Mouse (Mus musculus) testis, adult 2 months (tissue): ENCODE results near the gene E4f1. TPM values are rescaled to one million over a fixed set of nuclear protein-coding genes. Genes with fewer than 3 reads are reported as not detected.

Experiments used
- H3K27ac ChIP-seq: fragments of 200-500 bp; 2 replicates; pipeline ENCODE4 v1.5.1; 2012; ENCODE audit warnings: low read depth, low read length; ENCODE audit not compliant: control insufficient read depth, insufficient read depth
- H3K27me3 ChIP-seq: fragments of 200-500 bp; 2 replicates; pipeline ENCODE4 v1.6.1; 2012; ENCODE audit warnings: mild to moderate bottlenecking, low read length, moderate library complexity; ENCODE audit not compliant: control insufficient read depth, insufficient read depth
- H3K36me3 ChIP-seq: fragments of 200-500 bp; 2 replicates; pipeline ENCODE4 v1.6.1; 2012; ENCODE audit warnings: mild to moderate bottlenecking, low read length; ENCODE audit not compliant: control insufficient read depth, insufficient read depth
- H3K4me1 ChIP-seq: fragments of 200-500 bp; 2 replicates; pipeline ENCODE4 v1.6.1; 2012; ENCODE audit warnings: low read length; ENCODE audit not compliant: control insufficient read depth, insufficient read depth
- H3K4me3 ChIP-seq: fragments of 200-500 bp; 2 replicates; pipeline ENCODE4 v1.5.1; 2012; ENCODE audit warnings: low read depth, mild to moderate bottlenecking, low read length, moderate library complexity, mixed read lengths; ENCODE audit not compliant: control insufficient read depth
- CTCF ChIP-seq: fragments of 200-500 bp; IDR thresholded peaks from 2 replicates; pipeline ENCODE4 v1.5.1; 2012; ENCODE audit warnings: low read depth, mild to moderate bottlenecking, inconsistent platforms, low read length, moderate library complexity; ENCODE audit not compliant: control insufficient read depth, insufficient read depth, insufficient replicate concordance
- POLR2A ChIP-seq: fragments of 200-500 bp; IDR thresholded peaks from 2 replicates; pipeline ENCODE4 v1.6.1; 2012; ENCODE audit warnings: low read depth, mild to moderate bottlenecking, inconsistent platforms, low read length, moderate library complexity; ENCODE audit not compliant: control insufficient read depth
- polyA plus RNA-seq: library from polyadenylated mRNA; depleted of rRNA; stranded (reverse); fragments of >200 nt; gene quantifications from 2 replicates; pipeline ENCODE4 v1.2.3, GENCODE M21; 2012; rRNA removed

E4f1 gene
- polyA plus RNA-seq, 1 experiment = 69.3 TPM

GRCm38 (mm10) chr17:24394456-24394855 is 75.7 kb downstream of the E4f1 start:
- TF ChIP-seq CTCF = no peak
- no peak for TF ChIP-seq POLR2A

More at GRCm38 (mm10) chr17:24394456-24394855, 75.7 kb downstream of the E4f1 start:
- Histone ChIP-seq H3K4me1 (no peaks in the 10 kb centered on the region), H3K36me3 (no peaks in the 10 kb centered on the region), H3K4me3 (no peak overlapping the region), H3K27ac (no peak overlapping the region), H3K27me3 (no peaks in the 10 kb centered on the region)

Other genes with a start within 250 kb of the E4f1 start
- gene Tedc2, start 249.5 kb downstream of the E4f1 start, polyA plus RNA-seq = 4.0 and 4.1 TPM in 2 replicates
- 10.7 and 13.3 TPM in 2 replicates for gene Ccnf, start 218.8 kb downstream of the E4f1 start, polyA plus RNA-seq
- 19.5 and 21.1 TPM in 2 replicates for gene Abca17, start 119.2 kb downstream of the E4f1 start, polyA plus RNA-seq
- 5.1 and 7.9 TPM in 2 replicates for gene Abca3, start 118.4 kb downstream of the E4f1 start, polyA plus RNA-seq
- gene Rnps1, start 55.7 kb downstream of the E4f1 start, polyA plus RNA-seq = 65.0 and 68.5 TPM in 2 replicates
- gene Eci1, start 43.7 kb downstream of the E4f1 start, polyA plus RNA-seq = 8.9 and 9.0 TPM in 2 replicates
- gene Dnase1l2, start 27.2 kb downstream of the E4f1 start, polyA plus RNA-seq = 6.4 and 9.3 TPM in 2 replicates
- 597 and 738 TPM in 2 replicates for gene Pgp, start 79 bp upstream of the E4f1 start, polyA plus RNA-seq
- gene Bricd5, start 3.6 kb upstream of the E4f1 start, polyA plus RNA-seq = 7.5 and 7.9 TPM in 2 replicates
- gene Mlst8, start 8.8 kb upstream of the E4f1 start, polyA plus RNA-seq = 13.9 and 16.5 TPM in 2 replicates
- gene Caskin1, start 18.3 kb upstream of the E4f1 start, polyA plus RNA-seq = 20.6 and 23.9 TPM in 2 replicates
- gene Traf7, start 57.6 kb upstream of the E4f1 start, polyA plus RNA-seq = 64.4 and 69.4 TPM in 2 replicates
- 0.82 and 1.1 TPM in 2 replicates for gene Rab26, start 63.9 kb upstream of the E4f1 start, polyA plus RNA-seq
- 31.6 and 35.0 TPM in 2 replicates for gene Pkd1, start 79.5 kb upstream of the E4f1 start, polyA plus RNA-seq
- 37.8 and 41.6 TPM in 2 replicates for gene Tsc2, start 162.3 kb upstream of the E4f1 start, polyA plus RNA-seq
- 3.2 and 3.7 TPM in 2 replicates for gene Nthl1, start 162.4 kb upstream of the E4f1 start, polyA plus RNA-seq
- 3.3 and 3.9 TPM in 2 replicates for gene Slc9a3r2, start 180.0 kb upstream of the E4f1 start, polyA plus RNA-seq
- 0.19 TPM in 1 of 2 replicates, not detected in the other for gene Npw, start 188.1 kb upstream of the E4f1 start, polyA plus RNA-seq
- gene Zfp598, start 199.4 kb upstream of the E4f1 start, polyA plus RNA-seq = 45.4 and 50.0 TPM in 2 replicates
- gene Syngr3, start 219.6 kb upstream of the E4f1 start, polyA plus RNA-seq = 0.20 and 0.30 TPM in 2 replicates
- 144 and 150 TPM in 2 replicates for gene Gfer, start 225.8 kb upstream of the E4f1 start, polyA plus RNA-seq
- 62.1 and 63.2 TPM in 2 replicates for gene Noxo1, start 225.9 kb upstream of the E4f1 start, polyA plus RNA-seq
- gene Tbl3, start 237.3 kb upstream of the E4f1 start, polyA plus RNA-seq = 85.4 and 89.5 TPM in 2 replicates
- 1,124 and 1,208 TPM in 2 replicates for gene Rnf151, start 247.8 kb upstream of the E4f1 start, polyA plus RNA-seq
- 515 and 558 TPM in 2 replicates for gene Rps2, start 247.8 kb upstream of the E4f1 start, polyA plus RNA-seq